Mouse (Mus musculus) spleen, embryonic (tissue): ENCODE results near the gene Tmem9.

Experiments
- CTCF ChIA-PET: fragments of 350-600 bp; sonication (Branson Sonifier 250); formaldehyde crosslinking; loops from one replicate; lab custom pipeline; 2022; lab: Charles Lee

Tmem9 gene

DNA sequence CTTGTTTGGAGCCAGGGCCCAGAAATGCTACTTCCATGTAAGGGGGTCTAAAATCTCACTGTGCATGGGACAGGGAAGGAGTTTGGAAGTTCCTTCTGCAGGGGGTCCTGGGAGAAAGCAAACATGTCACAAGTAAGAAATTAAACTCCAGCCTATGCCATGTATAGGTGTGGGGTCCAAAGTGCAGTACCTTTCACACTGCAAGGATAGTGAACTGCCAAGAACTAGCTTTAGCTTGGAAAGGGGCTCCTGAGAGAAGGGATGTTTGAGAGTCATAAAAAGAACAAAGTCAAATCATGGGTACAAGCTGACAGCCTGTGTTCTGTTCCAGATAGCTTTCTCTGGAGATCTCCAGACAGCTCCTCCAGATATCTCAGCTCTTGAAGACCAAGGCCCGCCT lies 73.2 kb downstream of the Tmem9 start:
- CTCF ChIA-PET, result no interaction called here
